Mouse (Mus musculus) ES-E14 (cell line): ENCODE measurements around the gene Cfap97d2.

ENCODE experiments used
- CHD2 ChIP-seq: IDR thresholded peaks from 2 replicates; pipeline ENCODE4 v1.6.1; 2014; ENCODE audit warnings: mild to moderate bottlenecking, low read depth, low read length, inconsistent platforms
- HCFC1 ChIP-seq: IDR thresholded peaks from 2 replicates; pipeline ENCODE4 v1.6.1; 2012; ENCODE audit warnings: low read length, inconsistent platforms, borderline replicate concordance; ENCODE audit not compliant: insufficient read depth
- ZNF384 ChIP-seq: IDR thresholded peaks from 2 replicates; pipeline ENCODE4 v1.6.1; 2012; ENCODE audit warnings: low read depth, low read length, inconsistent platforms

GRCm38 (mm10) chr8:13686426-13686825 lies 19.3 kb upstream of the Cfap97d2 start:
- TF ChIP-seq ZNF384 (no peak), CHD2 (no peak), HCFC1 (no peak)
